Mouse (Mus musculus) ES-E14 (cell line): ENCODE results near the gene Gpr83. TPM values are rescaled to one million over a fixed set of nuclear protein-coding genes. Genes with fewer than 3 reads are reported as not detected.

ENCODE experiments used
- DNase-seq: peaks from one replicate; pipeline ENCODE4 v3.0.0-alpha.2; 2013; ENCODE audit warnings: low read depth, low spot score
- H3K27ac ChIP-seq: 2 replicates; pipeline ENCODE4 v1.5.1; 2012; ENCODE audit warnings: low read depth, mild to moderate bottlenecking, low read length, moderate library complexity, mixed read lengths; ENCODE audit not compliant: poor library complexity, insufficient read depth, severe bottlenecking
- H3K36me3 ChIP-seq: 2 replicates; pipeline ENCODE4 v1.6.1; 2012; ENCODE audit warnings: mild to moderate bottlenecking, low read length, moderate library complexity, mixed read lengths; ENCODE audit not compliant: control insufficient read depth, poor library complexity, insufficient read depth, severe bottlenecking
- H3K4me1 ChIP-seq, 2 experiments: fragments of 150-350 bp in 1 of 2; sonication (generic) in 1 of 2; 2 replicates each; pipeline ENCODE4 v1.6.1; 2012; ENCODE audit warnings: low read length in 2 of 2, mild to moderate bottlenecking in 1 of 2, mixed read lengths in 1 of 2; ENCODE audit not compliant: control insufficient read depth in 2 of 2, insufficient read depth in 2 of 2, poor library complexity in 1 of 2
- H3K4me3 ChIP-seq, 2 experiments: fragments of 150-350 bp in 1 of 2; sonication (generic) in 1 of 2; 2 replicates each; pipeline ENCODE4 v1.5.1; 2012; ENCODE audit warnings: low read length in 2 of 2, low read depth in 1 of 2, mild to moderate bottlenecking in 1 of 2, mixed read lengths in 1 of 2; ENCODE audit not compliant: insufficient read depth in 1 of 2, poor library complexity in 1 of 2, severe bottlenecking in 1 of 2
- H3K9ac ChIP-seq: 2 replicates; pipeline ENCODE4 v1.6.1; 2012; ENCODE audit warnings: low read depth, mild to moderate bottlenecking, low read length, mixed read lengths; ENCODE audit not compliant: poor library complexity, insufficient read depth, severe bottlenecking
- H3K9me3 ChIP-seq: fragments of 150-350 bp; sonication (generic); 2 replicates; pipeline ENCODE4 v1.6.1; 2012; ENCODE audit warnings: low read depth, mild to moderate bottlenecking, low read length; ENCODE audit not compliant: control insufficient read depth, insufficient read depth
- CHD2 ChIP-seq: IDR thresholded peaks from 2 replicates; pipeline ENCODE4 v1.6.1; 2014; ENCODE audit warnings: mild to moderate bottlenecking, low read depth, low read length, inconsistent platforms
- HCFC1 ChIP-seq: IDR thresholded peaks from 2 replicates; pipeline ENCODE4 v1.6.1; 2012; ENCODE audit warnings: low read length, inconsistent platforms, borderline replicate concordance; ENCODE audit not compliant: insufficient read depth
- MAFK ChIP-seq: IDR thresholded peaks from 2 replicates; pipeline ENCODE4 v1.6.1; 2014; ENCODE audit warnings: mild to moderate bottlenecking, low read depth, low read length, inconsistent platforms; ENCODE audit not compliant: insufficient read depth
- ZC3H11A ChIP-seq: IDR thresholded peaks from 2 replicates; pipeline ENCODE4 v1.6.1; 2012; ENCODE audit warnings: low read depth, mild to moderate bottlenecking, inconsistent platforms, low read length, borderline replicate concordance
- ZNF384 ChIP-seq: IDR thresholded peaks from 2 replicates; pipeline ENCODE4 v1.6.1; 2012; ENCODE audit warnings: low read depth, low read length, inconsistent platforms
- in situ Hi-C, 2 experiments: fragments of 600-800 bp; cut with MboI; formaldehyde crosslinking; loops; one replicate each; pipeline ENCODE4 v1.15.1; 2025; ENCODE audit warnings: low sequenced_read_pairs in 2 of 2, inconsistent platforms in 1 of 2; ENCODE audit not compliant: unreplicated experiment in 2 of 2
- total RNA-seq: library from RNA; depleted of rRNA; stranded (reverse); fragments of 300-350 nt; gene quantifications from 2 replicates; pipeline ENCODE4 v1.2.3, GENCODE M21; 2012

Gpr83 gene
- total RNA-seq, 1 experiment = 0.49 TPM

DNA sequence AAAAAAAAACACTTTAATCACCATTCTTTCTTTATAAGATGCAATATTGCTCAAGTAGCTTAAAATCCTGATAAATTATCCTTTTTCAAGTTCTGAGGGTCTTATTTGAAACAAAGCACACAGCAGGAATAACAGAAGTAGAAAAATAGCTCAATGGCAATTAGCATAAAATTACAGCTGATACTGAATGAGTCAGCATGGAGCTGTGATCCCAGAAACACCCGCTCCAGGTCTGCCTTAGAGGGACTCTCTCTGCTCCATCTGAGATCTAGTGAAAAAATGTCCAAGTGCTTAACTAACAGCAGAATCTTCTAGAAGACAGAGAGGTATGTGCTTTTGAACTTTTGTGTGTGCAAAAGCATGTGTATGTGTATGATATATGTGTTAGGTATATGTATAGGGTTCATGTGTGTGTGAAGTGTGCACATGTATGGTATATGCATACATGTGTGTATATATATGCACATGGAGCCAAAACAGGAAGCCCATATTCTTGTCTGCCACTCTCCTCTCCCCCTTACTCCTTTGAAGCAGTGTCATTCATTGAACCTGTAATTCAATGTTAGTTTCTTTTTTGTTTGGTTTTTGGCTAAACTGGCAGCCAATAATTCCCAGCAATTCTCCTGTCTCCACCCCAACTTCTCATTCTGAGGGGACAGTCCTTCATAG lies 11.6 kb upstream of the Gpr83 start:
- H3K4me1 ChIP-seq = peaks cover 0 to 5% of the 10 kb centered on the region in 2 experiments; a peak in 3 of 4 replicates
- H3K9ac ChIP-seq = no peak overlapping the region
- no peak overlapping the region for H3K27ac ChIP-seq
- no peaks in the 10 kb centered on the region for H3K9me3 ChIP-seq
- no peak overlapping the region for H3K4me3 ChIP-seq
- DNase-seq = no peak
- in situ Hi-C loops = no loop called here
- TF ChIP-seq HCFC1 (no peak), MAFK (no peak), ZNF384 (no peak), CHD2 (no peak), ZC3H11A (no peak)
- no peaks in the 10 kb centered on the region for H3K36me3 ChIP-seq

DNA sequence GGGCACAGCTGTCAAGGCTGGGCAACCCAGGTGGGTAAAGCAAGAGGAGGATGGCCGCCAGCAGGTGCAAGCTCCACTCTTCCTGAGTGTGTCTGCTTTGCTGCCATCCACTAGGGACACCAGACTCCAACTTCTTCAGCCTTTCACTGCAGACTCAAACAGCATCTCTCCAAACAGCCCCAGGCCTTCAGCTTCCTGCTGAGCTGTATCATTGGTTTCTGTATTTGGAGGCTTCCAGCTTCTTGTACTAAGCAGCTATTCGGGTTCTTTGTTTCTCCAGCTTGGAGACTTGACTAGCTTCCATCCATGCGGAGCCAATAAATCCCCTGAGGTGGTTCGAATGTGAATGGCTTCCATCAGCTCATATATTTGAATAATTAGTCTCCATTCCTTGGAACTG lies 5.4 kb upstream of the Gpr83 start:
- peaks cover 0 to 12% of the 10 kb centered on the region in 2 experiments; a peak in 2 of 4 replicates for H3K4me1 ChIP-seq
- TF ChIP-seq ZNF384 (no peak), MAFK (no peak), HCFC1 (no peak), ZC3H11A (no peak), CHD2 (no peak)
- no peak overlapping the region for H3K27ac ChIP-seq
- no peaks in the 10 kb centered on the region for H3K9me3 ChIP-seq
- H3K36me3 ChIP-seq = no peaks in the 10 kb centered on the region
- no peak overlapping the region for H3K4me3 ChIP-seq
- in situ Hi-C loops = loop anchor here in 1 of 2 experiments (25.0 kb wide), 1 partner anchor 158 kb away; no protein-coding TSS in a partner anchor
- H3K9ac ChIP-seq = no peak overlapping the region
- DNase-seq = peak; percentile 59

DNA sequence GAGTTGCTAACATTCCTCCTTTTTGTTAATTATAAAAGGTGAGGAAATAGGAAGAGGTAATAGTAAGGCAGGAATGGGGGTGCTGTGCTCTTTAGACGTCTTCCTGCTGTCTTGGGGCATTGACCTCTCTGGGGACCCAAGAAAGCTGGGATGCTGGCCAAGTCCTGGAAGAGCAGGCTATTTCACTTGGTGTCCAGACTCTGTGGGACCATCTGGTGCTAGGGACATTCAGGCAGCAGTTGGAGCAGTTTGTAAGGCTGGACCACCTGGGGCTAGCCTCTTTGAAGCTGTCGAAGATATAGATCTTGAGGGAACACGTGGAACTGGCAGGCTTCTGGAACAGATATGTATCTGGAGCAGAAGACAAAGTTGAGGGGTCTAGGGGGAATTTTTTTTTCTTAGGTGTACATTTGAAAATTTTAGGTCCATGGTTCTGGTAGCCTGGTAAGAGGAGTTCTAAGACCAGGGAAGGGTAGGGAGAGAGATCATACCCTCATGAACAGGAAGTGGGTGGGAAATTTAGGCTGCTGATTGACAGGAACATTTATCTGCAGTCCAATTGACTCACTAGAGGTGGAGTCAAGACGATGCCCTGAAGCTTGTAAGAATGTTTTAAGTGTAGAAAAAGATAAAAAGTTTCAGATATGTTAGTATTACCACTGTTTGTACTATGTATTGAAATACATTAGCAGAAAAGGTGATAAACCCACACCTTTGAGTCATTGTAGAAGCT lies 2.9 kb upstream of the Gpr83 start:
- in situ Hi-C loops = loop anchor here in 1 of 2 experiments (25.0 kb wide), 1 partner anchor 155 kb away; no protein-coding TSS in a partner anchor
- DNase-seq = no peak

DNA sequence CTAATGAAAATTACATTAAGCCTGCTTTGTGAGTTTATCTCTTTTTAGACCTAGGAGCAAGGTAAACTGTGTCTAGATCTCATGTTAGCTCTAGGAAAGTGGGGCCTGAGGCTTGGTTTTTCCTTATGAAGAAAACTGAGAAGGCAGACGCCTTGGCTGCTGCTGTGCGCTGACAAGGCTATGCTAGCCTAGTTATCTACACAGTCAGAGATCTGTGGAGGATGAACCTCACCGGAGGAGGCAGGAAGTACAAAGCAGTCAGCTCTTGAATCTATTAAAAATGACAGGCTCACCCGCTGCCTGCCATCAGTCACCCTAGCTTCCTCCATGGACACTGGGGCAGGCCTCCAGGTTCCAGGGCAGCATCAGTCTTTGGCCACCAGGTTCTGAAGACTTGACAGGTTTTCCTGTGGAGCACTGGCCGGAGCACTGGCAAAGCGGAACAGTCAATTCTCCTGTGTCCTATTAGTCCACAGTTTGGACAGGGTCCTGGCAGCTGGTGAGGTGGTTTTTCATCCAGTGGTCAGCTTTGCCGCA lies 1.8 kb upstream of the Gpr83 start:
- no peak for DNase-seq
- in situ Hi-C loops = loop anchor here in 1 of 2 experiments (25.0 kb wide), 1 partner anchor 154 kb away; no protein-coding TSS in a partner anchor
- H3K27ac ChIP-seq = no peak overlapping the region

More for the DNA sequence above, 2.9 kb upstream of the Gpr83 start:
- Histone ChIP-seq H3K9ac (no peak overlapping the region), H3K36me3 (no peaks in the 10 kb centered on the region), H3K4me3 (no peak overlapping the region), H3K4me1 (peaks cover 0 to 14% of the 10 kb centered on the region in 2 experiments; a peak in 2 of 4 replicates), H3K27ac (no peak overlapping the region), H3K9me3 (no peaks in the 10 kb centered on the region)
- TF ChIP-seq ZC3H11A = no peak
- TF ChIP-seq CHD2 = no peak
- no peak for TF ChIP-seq ZNF384
- no peak for TF ChIP-seq HCFC1
- no peak for TF ChIP-seq MAFK

More for the DNA sequence above, 1.8 kb upstream of the Gpr83 start:
- no peaks in the 10 kb centered on the region for H3K36me3 ChIP-seq
- no peaks in the 10 kb centered on the region for H3K9me3 ChIP-seq
- TF ChIP-seq HCFC1 (no peak), MAFK (no peak), CHD2 (no peak), ZC3H11A (no peak), ZNF384 (no peak)
- peaks cover 0 to 14% of the 10 kb centered on the region in 2 experiments; a peak in 2 of 4 replicates for H3K4me1 ChIP-seq
- no peak overlapping the region for H3K4me3 ChIP-seq
- no peak overlapping the region for H3K9ac ChIP-seq
